Mouse (Mus musculus) olfactory bulb, adult 2 months (tissue): ENCODE results near the gene March2.

Source experiments
- CTCF ChIP-seq: fragments of 200-500 bp; IDR thresholded peaks from 2 replicates; pipeline ENCODE4 v1.5.1; 2012; ENCODE audit warnings: low read depth, mild to moderate bottlenecking, low read length, moderate library complexity; ENCODE audit not compliant: insufficient read depth
- POLR2A ChIP-seq: fragments of 200-500 bp; IDR thresholded peaks from 2 replicates; pipeline ENCODE4 v1.6.1; 2012; ENCODE audit warnings: mild to moderate bottlenecking, low read depth, low read length, moderate library complexity; ENCODE audit not compliant: insufficient read depth

DNA sequence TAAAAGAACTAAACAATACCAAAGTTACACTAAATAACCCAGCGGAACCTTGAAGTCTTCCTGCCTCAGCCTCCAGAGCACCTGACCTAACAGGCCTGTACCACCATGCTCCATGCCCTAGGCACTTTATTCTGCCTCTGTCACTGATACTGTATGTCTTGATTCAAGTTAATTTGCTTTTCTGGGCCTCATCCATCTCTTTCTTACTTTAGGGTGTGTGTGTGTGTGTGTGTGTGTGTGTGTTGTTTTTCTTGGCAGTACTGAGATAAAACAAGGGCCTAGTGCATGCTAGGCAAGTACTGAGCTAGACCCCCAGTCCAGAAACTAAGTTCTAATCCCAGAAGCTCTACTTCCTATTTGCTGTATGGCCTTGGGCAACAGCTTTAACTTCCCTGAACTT, 1.2 kb downstream of the March2 start:
- TF ChIP-seq CTCF (no peak), POLR2A (no peak)
